Mouse (Mus musculus): Measurements from ENCODE around the gene Btbd9.

- no peak for TF ChIP-seq CTCF (IDR thresholded peaks at IDR 0.05 in 2 of 3, conservative IDR thresholded peaks at IDR 0.05 in 1 of 3; ENCODE audit: control insufficient read depth in 1 of 3, insufficient read depth in 1 of 3, low read depth in 2 of 3, low read length in 3 of 3, poor library complexity in 1 of 3, severe bottlenecking in 1 of 3)
- TF ChIP-seq EP300 (IDR thresholded peaks at IDR 0.05; ENCODE audit: low read depth in 1 of 2, low read length in 2 of 2) = no peak
- no peak for TF ChIP-seq POLR2A (IDR thresholded peaks at IDR 0.05; ENCODE audit: control insufficient read depth in 1 of 2, insufficient read depth in 1 of 2, low read depth in 1 of 2, low read length in 2 of 2, poor library complexity in 1 of 2)
- TF ChIP-seq ELF1 (IDR thresholded peaks at IDR 0.05; ENCODE audit: low read depth, low read length) = no peak
- no peak for TF ChIP-seq ZC3H11A (IDR thresholded peaks at IDR 0.05; ENCODE audit: low read depth, low read length)
- TF ChIP-seq USF2 (IDR thresholded peaks at IDR 0.05; ENCODE audit: borderline replicate concordance in 1 of 2, insufficient read depth in 1 of 2, low read depth in 1 of 2, low read length in 2 of 2) = no peak
- TF ChIP-seq POLR2AphosphoS5 (IDR thresholded peaks at IDR 0.05; ENCODE audit: borderline replicate concordance, low read depth, low read length) = no peak
- no peak for TF ChIP-seq TCF12 (IDR thresholded peaks at IDR 0.05; ENCODE audit: low read depth, low read length)
- TF ChIP-seq MAX (IDR thresholded peaks at IDR 0.05; ENCODE audit: low read length) = no peak
- no peak for TF ChIP-seq RAD21 (IDR thresholded peaks at IDR 0.05; ENCODE audit: low read depth, low read length)
These were observed 19.8 kb downstream of the Btbd9 start for GRCm38 (mm10) chr17:30556512-30556911.

Measured in MEL (cell line).